Mouse (Mus musculus): Measurements from ENCODE around the gene Macrod2. TPM values are rescaled to one million over a fixed set of nuclear protein-coding genes. Genes with fewer than 3 reads are reported as not detected.

Gene Macrod2
- polyA plus RNA-seq, 1 experiment from 2014 or later: 62.2 TPM

GRCm38 (mm10) chr2:142404321-142404720 lies 2009.2 kb downstream of the Macrod2 start:
- H3K4me1 ChIP-seq (replicated peaks; ENCODE audit: control insufficient read depth, insufficient read depth, low read length): no peaks in the 10 kb centered on the region
- H3K9ac ChIP-seq: no peak overlapping the region
- WGBS: 46% methylated on average over 6 of the region's 6 CpGs
- no peak overlapping the region for H3K4me3 ChIP-seq (replicated peaks; ENCODE audit: low read length)
- ATAC-seq (ENCODE audit: low FRiP score): 0 out of 2 replicates have a peak, but pooled peaks have one; percentile 36
- H3K36me3 ChIP-seq (replicated peaks; ENCODE audit: control insufficient read depth, insufficient read depth): no peaks in the 10 kb centered on the region
- no peak overlapping the region for H3K27ac ChIP-seq
- H3K4me2 ChIP-seq (replicated peaks): no peak overlapping the region
- H3K9me3 ChIP-seq (ENCODE audit: control insufficient read depth, low read length): no peaks in the 10 kb centered on the region
- DNase-seq (ENCODE audit: low spot score): no peak
- H3K27me3 ChIP-seq (ENCODE audit: control insufficient read depth, insufficient read depth, low read length): no peaks in the 10 kb centered on the region

- Histone ChIP-seq H3K4me3 (replicated peaks; ENCODE audit: low read length) (no peak overlapping the region), H3K4me2 (replicated peaks) (no peak overlapping the region), H3K27me3 (ENCODE audit: control insufficient read depth, insufficient read depth, low read length) (no peaks in the 10 kb centered on the region), H3K9me3 (ENCODE audit: control insufficient read depth, low read length) (no peaks in the 10 kb centered on the region), H3K27ac (no peak overlapping the region), H3K36me3 (replicated peaks; ENCODE audit: control insufficient read depth, insufficient read depth) (no peaks in the 10 kb centered on the region), H3K4me1 (replicated peaks; ENCODE audit: control insufficient read depth, insufficient read depth, low read length) (no peaks in the 10 kb centered on the region), H3K9ac (no peak overlapping the region)
- ATAC-seq (ENCODE audit: low FRiP score) (no peak), DNase-seq (ENCODE audit: low spot score) (no peak)
Measured at GRCm38 (mm10) chr2:142407341-142407740, 2012.2 kb downstream of the Macrod2 start.

- DNase-seq (ENCODE audit: low spot score): no peak
- Histone ChIP-seq H3K4me2 (replicated peaks) (no peak overlapping the region), H3K36me3 (replicated peaks; ENCODE audit: control insufficient read depth, insufficient read depth) (no peaks in the 10 kb centered on the region), H3K4me1 (replicated peaks; ENCODE audit: control insufficient read depth, insufficient read depth, low read length) (no peaks in the 10 kb centered on the region), H3K27ac (no peak overlapping the region), H3K27me3 (ENCODE audit: control insufficient read depth, insufficient read depth, low read length) (no peaks in the 10 kb centered on the region), H3K9ac (no peak overlapping the region), H3K4me3 (replicated peaks; ENCODE audit: low read length) (no peak overlapping the region), H3K9me3 (ENCODE audit: control insufficient read depth, low read length) (no peaks in the 10 kb centered on the region)
- ATAC-seq (ENCODE audit: low FRiP score): no peak
Measured at GRCm38 (mm10) chr2:142410124-142410523, 2015.0 kb downstream of the Macrod2 start.

GRCm38 (mm10) chr2:142433126-142433525 lies 2038.0 kb downstream of the Macrod2 start:
- Histone ChIP-seq H3K4me1 (replicated peaks; ENCODE audit: control insufficient read depth, insufficient read depth, low read length) (no peaks in the 10 kb centered on the region), H3K4me2 (replicated peaks) (no peak overlapping the region), H3K4me3 (replicated peaks; ENCODE audit: low read length) (no peak overlapping the region), H3K9me3 (ENCODE audit: control insufficient read depth, low read length) (no peaks in the 10 kb centered on the region), H3K9ac (no peak overlapping the region), H3K27me3 (ENCODE audit: control insufficient read depth, insufficient read depth, low read length) (no peaks in the 10 kb centered on the region), H3K36me3 (replicated peaks; ENCODE audit: control insufficient read depth, insufficient read depth) (no peaks in the 10 kb centered on the region), H3K27ac (no peak overlapping the region)
- DNase-seq (ENCODE audit: low spot score): no peak
- ATAC-seq (ENCODE audit: low FRiP score): no peak
- WGBS: 54% methylated on average over 7 of the region's 7 CpGs

- Histone ChIP-seq H3K9ac (no peak overlapping the region), H3K36me3 (replicated peaks; ENCODE audit: control insufficient read depth, insufficient read depth) (no peaks in the 10 kb centered on the region), H3K4me3 (replicated peaks; ENCODE audit: low read length) (no peak overlapping the region), H3K9me3 (ENCODE audit: control insufficient read depth, low read length) (no peaks in the 10 kb centered on the region), H3K4me2 (replicated peaks) (no peak overlapping the region), H3K27ac (no peak overlapping the region), H3K4me1 (replicated peaks; ENCODE audit: control insufficient read depth, insufficient read depth, low read length) (no peaks in the 10 kb centered on the region), H3K27me3 (ENCODE audit: control insufficient read depth, insufficient read depth, low read length) (no peaks in the 10 kb centered on the region)
- no peak for DNase-seq (ENCODE audit: low spot score)
- ATAC-seq (ENCODE audit: low FRiP score): no peak
- WGBS: 86% methylated on average over 4 of the region's 4 CpGs
Measured at GRCm38 (mm10) chr2:142434731-142435130, 2039.6 kb downstream of the Macrod2 start.

GRCm38 (mm10) chr2:142437606-142438461 lies 2042.7 kb downstream of the Macrod2 start:
- 57% methylated on average over 6 of the region's 6 CpGs for WGBS
- Histone ChIP-seq H3K36me3 (replicated peaks; ENCODE audit: control insufficient read depth, insufficient read depth) (no peaks in the 10 kb centered on the region), H3K4me2 (replicated peaks) (no peak overlapping the region), H3K9ac (no peak overlapping the region), H3K4me1 (replicated peaks; ENCODE audit: control insufficient read depth, insufficient read depth, low read length) (no peaks in the 10 kb centered on the region), H3K27ac (no peak overlapping the region), H3K9me3 (ENCODE audit: control insufficient read depth, low read length) (no peaks in the 10 kb centered on the region), H3K27me3 (ENCODE audit: control insufficient read depth, insufficient read depth, low read length) (no peaks in the 10 kb centered on the region), H3K4me3 (replicated peaks; ENCODE audit: low read length) (no peak overlapping the region)
- ATAC-seq (ENCODE audit: low FRiP score): peak; percentile 90
- peak; percentile 47 for DNase-seq (ENCODE audit: low spot score)

Other genes starting within 250 kb of the Macrod2 start
- not detected in 2 replicates for gene Gm17374, start 243.3 kb upstream of the Macrod2 start, polyA plus RNA-seq (2014; fragmentation: Nextera tagmentation; extraction: Ambion mirVana)
- 11.8 and 16.0 TPM in 2 replicates for gene Esf1, start 224.7 kb upstream of the Macrod2 start, polyA plus RNA-seq (2014; fragmentation: Nextera tagmentation; extraction: Ambion mirVana)
- gene Ndufaf5, start 224.7 kb upstream of the Macrod2 start, polyA plus RNA-seq (2014; fragmentation: Nextera tagmentation; extraction: Ambion mirVana): 61.7 and 62.3 TPM in 2 replicates
- gene Sel1l2, start 5.6 kb upstream of the Macrod2 start, polyA plus RNA-seq (2014; fragmentation: Nextera tagmentation; extraction: Ambion mirVana): not detected in 2 replicates